Mouse (Mus musculus): ENCODE measurements at regions not wholly inside any gene's neighbourhood (a gene's known extent, or its start where the extent isn't known, plus 50 kb on each side); places are given as distances from the start of the nearest gene placed in this dataset.

DNA sequence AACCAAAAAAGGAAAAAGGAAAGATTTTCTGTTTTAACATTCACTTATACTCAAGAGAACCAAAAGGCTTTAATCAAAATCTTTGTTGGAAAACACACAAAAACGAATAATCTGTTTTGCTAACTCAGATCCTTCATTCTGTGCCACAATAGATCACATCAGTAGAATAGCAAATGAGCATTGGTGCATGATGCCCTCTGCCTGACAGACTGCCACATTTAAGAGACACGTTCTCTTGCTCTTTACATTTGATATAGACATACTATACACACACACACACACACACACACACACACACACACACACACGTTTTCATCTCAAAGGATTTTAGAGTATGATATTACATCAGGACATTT, 1260.5 kb downstream of the Pla2g4a start:
- TF ChIP-seq CTCF (IDR thresholded peaks at IDR 0.05; ENCODE audit: low read depth, low read length), result no peak
- no peak for TF ChIP-seq POLR2A (IDR thresholded peaks at IDR 0.05; ENCODE audit: extremely low read depth, insufficient read depth, low read length)
